ENCODE assay signal across 16 mouse cellular contexts in genomic region chr1:40924780-40925179, GRCm38 (mm10).
DNase-seq lines count a peak whose midpoint lies in the region; ATAC-seq and TF ChIP-seq lines count a peak whose summit lies in the region.
"Had no signal": no experiment of that assay in that cellular context is flagged by ENCODE, and none has a peak within 500 bp of the region (broad histone marks: within the 10 kb centered on the region; RNA-seq: fewer than 3 reads in every experiment).

No protein-coding gene starts in this region.

- H3K4me1 ChIP-seq in embryonic facial prominence, embryonic 10.5 days = peaks cover 11% of the 10 kb centered on the region
- H3K4me1 ChIP-seq in kidney, embryonic 14.5 days (ENCODE audit: control insufficient read depth, insufficient read depth, low read length) = 0 out of 2 replicates have a peak, but pooled peaks cover 3% of the 10 kb centered on the region
- H3K4me1 ChIP-seq: hindbrain, embryonic 12.5 days had no signal

- no peak overlapping the region for H3K27ac ChIP-seq in embryonic facial prominence, embryonic 10.5 days (replicated peaks)
- peak overlapping the region; percentile 60; the same call in 1 of the 2 replicates for H3K27ac ChIP-seq in kidney, embryonic 14.5 days (ENCODE audit: low read depth, low read length)
- H3K27ac ChIP-seq: heart, adult 2 months; hindbrain, embryonic 12.5 days; layer of hippocampus, adult 2 months had no signal

- peak; percentile 88 for ATAC-seq in Patski
- ATAC-seq in kidney, embryonic 14.5 days (ENCODE audit: low FRiP score, low TSS enrichment) = peak; percentile 68
- no peak for ATAC-seq in granulocyte monocyte progenitor cell, adult 5-6 weeks (replicated peaks; ENCODE audit: poor library complexity, severe bottlenecking)
- ATAC-seq: forebrain, postnatal 0 days; inflammation-experienced regulatory T-cells, adult 6 months had no signal

- H3K36me3 ChIP-seq in embryonic facial prominence, embryonic 10.5 days (replicated peaks) = no peaks in the 10 kb centered on the region
- H3K36me3 ChIP-seq in kidney, embryonic 14.5 days (ENCODE audit: control insufficient read depth, insufficient read depth, low read length) = no peaks in the 10 kb centered on the region
- H3K36me3 ChIP-seq: hindbrain, embryonic 12.5 days had no signal

- no peaks in the 10 kb centered on the region for H3K27me3 ChIP-seq in Patski
- no peaks in the 10 kb centered on the region for H3K27me3 ChIP-seq in embryonic facial prominence, embryonic 10.5 days (replicated peaks; ENCODE audit: low read depth, poor library complexity, severe bottlenecking)
- H3K27me3 ChIP-seq in kidney, embryonic 14.5 days (ENCODE audit: control insufficient read depth, insufficient read depth, low read length) = no peaks in the 10 kb centered on the region
- H3K27me3 ChIP-seq: hindbrain, embryonic 12.5 days had no signal

- no peak for TF ChIP-seq CTCF in Patski (IDR thresholded peaks at IDR 0.05)

- H3K9me3 ChIP-seq in embryonic facial prominence, embryonic 10.5 days = no peaks in the 10 kb centered on the region
- H3K9me3 ChIP-seq in kidney, embryonic 14.5 days (ENCODE audit: control insufficient read depth, low read length) = no peaks in the 10 kb centered on the region
- H3K9me3 ChIP-seq: hindbrain, embryonic 12.5 days had no signal

- peak; percentile 60 for DNase-seq in Patski (ENCODE audit: low read depth, low spot score)
- peak; percentile 10 for DNase-seq in embryonic facial prominence, embryonic 10.5 days (ENCODE audit: low spot score)
- peak; percentile 34 to 59 for DNase-seq in kidney, postnatal 4 days
- no peak for DNase-seq in layer of hippocampus, postnatal 36 days
- no peak for DNase-seq in right cerebral cortex, adult 2 months (ENCODE audit: low spot score in 2 of 2)
- DNase-seq: adrenal gland, postnatal 25 days; cerebellum, adult 8-10 months; forebrain, postnatal 0 days; heart, adult 2 months; heart, postnatal 10 days; lung, postnatal 14 days had no signal

- in situ Hi-C loops in Patski (cut with MboI; ENCODE audit: low pct_unique_long_range_greater_than_20kb) = no loop called here

- POLR2A ChIA-PET in Patski (lab: Charles Lee) = no interaction called here

- H3K4me2 ChIP-seq in kidney, embryonic 14.5 days (replicated peaks; ENCODE audit: low read depth, low read length) = no peak overlapping the region
- H3K4me2 ChIP-seq: hindbrain, embryonic 12.5 days had no signal

- CTCF ChIA-PET in Patski (lab: Charles Lee) = interaction anchor here (1.2 to 1.9 kb wide), 6 partner anchors 14 to 41 kb away, joined by 3 to 6 read pairs (median 4); no protein-coding TSS in a partner anchor

- no peak overlapping the region for H3K4me3 ChIP-seq in embryonic facial prominence, embryonic 10.5 days
- H3K4me3 ChIP-seq in kidney, embryonic 14.5 days (ENCODE audit: low read length) = no peak overlapping the region
- H3K4me3 ChIP-seq: heart, adult 2 months; hindbrain, embryonic 12.5 days; layer of hippocampus, adult 2 months had no signal

- H3K9ac ChIP-seq in kidney, embryonic 14.5 days (ENCODE audit: low read depth, low read length) = no peak overlapping the region
- H3K9ac ChIP-seq: forebrain, postnatal 0 days; hindbrain, embryonic 12.5 days had no signal

- WGBS in embryonic facial prominence, embryonic 10.5 days = 57% methylated on average over 7 of the region's 7 CpGs
- 26% methylated on average over 7 of the region's 7 CpGs for WGBS in kidney, embryonic 14.5 days

Comparison
In these comparisons a context has a peak if more than half of its experiments do, and no peak if none do; other contexts are left out.
1. DNase-seq: peak in Patski (single experiment), embryonic facial prominence, embryonic 10.5 days (single experiment) and kidney, postnatal 4 days (2 of 2); none in layer of hippocampus, postnatal 36 days (0 of 2) and right cerebral cortex, adult 2 months (0 of 2).